Mouse (Mus musculus) bone marrow macrophage, adult 2 months (primary cell): ENCODE data around the gene Wdr45. TPM values are rescaled to one million over a fixed set of nuclear protein-coding genes. Genes with fewer than 3 reads are reported as not detected.
A peak's percentile ranks its signal among the peaks of the same experiment; 100 is the strongest.
"Not testable (repeated sequence)": the region's sequence is repeated elsewhere in the genome, so short reads cannot be mapped to it uniquely, and the experiment has no call there.

Experiments
- H3K27ac ChIP-seq: 2 replicates; pipeline ENCODE4 v1.5.1; 2012; ENCODE audit warnings: low read depth, low read length; ENCODE audit not compliant: insufficient read depth
- H3K4me1 ChIP-seq: 2 replicates; pipeline ENCODE4 v1.6.1; 2012; ENCODE audit warnings: low read length; ENCODE audit not compliant: control insufficient read depth, insufficient read depth
- H3K4me3 ChIP-seq: 2 replicates; pipeline ENCODE4 v1.5.1; 2012; ENCODE audit warnings: mild to moderate bottlenecking, low read length, moderate library complexity; ENCODE audit not compliant: insufficient read depth
- CTCF ChIP-seq: IDR thresholded peaks from 2 replicates; pipeline ENCODE4 v1.5.1; 2012; ENCODE audit warnings: low read depth, mild to moderate bottlenecking, low read length, moderate library complexity
- POLR2A ChIP-seq: IDR thresholded peaks from 2 replicates; pipeline ENCODE4 v1.6.1; 2012; ENCODE audit warnings: mild to moderate bottlenecking, low read depth, low read length, borderline replicate concordance
- polyA plus RNA-seq: library from polyadenylated mRNA; stranded (reverse); fragments of >200 nt; gene quantifications from 2 replicates; pipeline ENCODE4 v1.2.4, GENCODE M21; 2012; ENCODE audit not compliant: missing spikeins, insufficient read depth, insufficient read length

Wdr45 gene
- 61.9 and 68.8 TPM in 2 replicates for polyA plus RNA-seq

- Histone ChIP-seq H3K27ac (peak within 1 kb of the TSS; percentile 63), H3K4me3 (peak within 1 kb of the TSS; percentile 50)
- H3K4me1 ChIP-seq = not testable (repeated sequence)
These were observed at the start of gene Wdr45 for GRCm38 (mm10) chrX:7714135-7714899. Gene Wdr45 (plus strand): TSS chrX:7714333.

- TF ChIP-seq CTCF = no peak
- no peak for TF ChIP-seq POLR2A
These were observed 49.3 kb upstream of the Wdr45 start for GRCm38 (mm10) chrX:7664791-7665190.

GRCm38 (mm10) chrX:7665739-7666502 is 48.2 kb upstream of the Wdr45 start:
- Histone ChIP-seq H3K4me1 (no peaks in the 10 kb centered on the region), H3K27ac (no peak overlapping the region), H3K4me3 (no peak overlapping the region)
- TF ChIP-seq CTCF = no peak
- TF ChIP-seq POLR2A = no peak

More at GRCm38 (mm10) chrX:7664791-7665190, 49.3 kb upstream of the Wdr45 start:
- Histone ChIP-seq H3K4me3 (no peak overlapping the region), H3K27ac (no peak overlapping the region), H3K4me1 (no peaks in the 10 kb centered on the region)

- TF ChIP-seq POLR2A (no peak), CTCF (no peak)
- H3K27ac ChIP-seq = peak overlapping the region; percentile 83
- H3K4me1 ChIP-seq = peaks cover 20% of the 10 kb centered on the region
- peak overlapping the region; percentile 82 for H3K4me3 ChIP-seq
These were observed 43.7 kb upstream of the Wdr45 start for GRCm38 (mm10) chrX:7670390-7670881.

GRCm38 (mm10) chrX:7670921-7671623 is 43.1 kb upstream of the Wdr45 start, which contains the start of gene Plp2:
Gene Plp2 (minus strand): TSS chrX:7671390.
- TF ChIP-seq CTCF = no peak
- no peak for TF ChIP-seq POLR2A
- peaks cover 20% of the 10 kb centered on the region for H3K4me1 ChIP-seq
- peak within 1 kb of the TSS; percentile 83 for H3K27ac ChIP-seq

GRCm38 (mm10) chrX:7672739-7673138 is 41.4 kb upstream of the Wdr45 start:
- Histone ChIP-seq H3K27ac (peak overlapping the region; percentile 80), H3K4me3 (no peak overlapping the region)
- TF ChIP-seq CTCF (no peak), POLR2A (no peak)

More at GRCm38 (mm10) chrX:7670921-7671623, 43.1 kb upstream of the Wdr45 start, which contains the start of gene Plp2:
- peak within 1 kb of the TSS; percentile 82 for H3K4me3 ChIP-seq

GRCm38 (mm10) chrX:7673578-7674281 is 40.4 kb upstream of the Wdr45 start:
- Histone ChIP-seq H3K4me1 (peaks cover 20% of the 10 kb centered on the region), H3K4me3 (peak overlapping the region; percentile 35), H3K27ac (peak overlapping the region; percentile 80)
- TF ChIP-seq POLR2A (no peak), CTCF (no peak)

More at GRCm38 (mm10) chrX:7672739-7673138, 41.4 kb upstream of the Wdr45 start:
- peaks cover 20% of the 10 kb centered on the region for H3K4me1 ChIP-seq

- TF ChIP-seq POLR2A (no peak), CTCF (no peak)
- Histone ChIP-seq H3K4me1 (peaks cover 20% of the 10 kb centered on the region), H3K27ac (peak overlapping the region; percentile 80), H3K4me3 (peak overlapping the region; percentile 35)
These were observed 39.7 kb upstream of the Wdr45 start for GRCm38 (mm10) chrX:7674284-7675000.

GRCm38 (mm10) chrX:7675001-7675380 is 39.1 kb upstream of the Wdr45 start:
- H3K27ac ChIP-seq = peak overlapping the region; percentile 80; the same call in 1 of the 2 replicates
- H3K4me3 ChIP-seq = no peak overlapping the region; the same call in 1 of the 2 replicates
- TF ChIP-seq POLR2A (no peak), CTCF (no peak)
- peaks cover 20% of the 10 kb centered on the region for H3K4me1 ChIP-seq
